Mouse (Mus musculus) kidney, adult 9 months (tissue): ENCODE measurements around the gene Akr1c6.
A peak's percentile ranks its signal among the peaks of the same experiment; 100 is the strongest.
"Not testable (repeated sequence)": the region's sequence is repeated elsewhere in the genome, so short reads cannot be mapped to it uniquely, and the experiment has no call there.

Source experiments
- DNase-seq: peaks from one replicate; pipeline ENCODE4 v3.0.0; 2022

The Akr1c6 gene

GRCm38 (mm10) chr13:4434006-4434405, at the start of gene Akr1c6:
TSS of gene Akr1c6 (plus strand) at chr13:4434306.
- no peak for DNase-seq

- DNase-seq: peak; percentile 87
Measured at GRCm38 (mm10) chr13:4384918-4385317, 49.2 kb upstream of the Akr1c6 start.

- no peak for DNase-seq
Measured at GRCm38 (mm10) chr13:4385541-4385940, 48.6 kb upstream of the Akr1c6 start.

- DNase-seq: peak; percentile 95
Measured at GRCm38 (mm10) chr13:4388762-4389446, 45.2 kb upstream of the Akr1c6 start.

GRCm38 (mm10) chr13:4400360-4400759, 33.7 kb upstream of the Akr1c6 start:
- not testable (repeated sequence) for DNase-seq

GRCm38 (mm10) chr13:4400831-4401230, 33.3 kb upstream of the Akr1c6 start:
- DNase-seq: no peak

GRCm38 (mm10) chr13:4402221-4402620, 31.9 kb upstream of the Akr1c6 start:
- peak; percentile 85 for DNase-seq

- peak; percentile 80 for DNase-seq
Measured at GRCm38 (mm10) chr13:4404726-4405125, 29.4 kb upstream of the Akr1c6 start.

GRCm38 (mm10) chr13:4406771-4407170, 27.3 kb upstream of the Akr1c6 start:
- DNase-seq: peak; percentile 71

GRCm38 (mm10) chr13:4428558-4428957, 5.5 kb upstream of the Akr1c6 start:
- DNase-seq: no peak

GRCm38 (mm10) chr13:4429034-4429433, 5.1 kb upstream of the Akr1c6 start:
- no peak for DNase-seq

GRCm38 (mm10) chr13:4431129-4431528, 3.0 kb upstream of the Akr1c6 start:
- peak; percentile 57 for DNase-seq

GRCm38 (mm10) chr13:4465641-4466040, 31.5 kb downstream of the Akr1c6 start:
- DNase-seq: no peak

- peak; percentile 46 for DNase-seq
Measured at GRCm38 (mm10) chr13:4467896-4468295, 33.8 kb downstream of the Akr1c6 start.
